Mouse (Mus musculus) limb, embryonic 10.5 days (tissue): ENCODE measurements around the gene Evi5. TPM values are rescaled to one million over a fixed set of nuclear protein-coding genes. Genes with fewer than 3 reads are reported as not detected.
"Not testable (repeated sequence)": the region's sequence is repeated elsewhere in the genome, so short reads cannot be mapped to it uniquely, and the experiment has no call there.

Experiments
- DNase-seq: peaks from one replicate; pipeline ENCODE4 v3.0.0-alpha.2; 2017; ENCODE audit warnings: low spot score
- H3K27ac ChIP-seq: fragments of 300-500 bp; sonication (generic); 2 replicates; pipeline ENCODE4 v1.5.1; 2016; ENCODE audit warnings: mild to moderate bottlenecking
- H3K27me3 ChIP-seq: fragments of 300-500 bp; sonication (generic); 2 replicates; pipeline ENCODE4 v1.6.1; 2016; ENCODE audit warnings: low read depth, mild to moderate bottlenecking; ENCODE audit not compliant: poor library complexity, severe bottlenecking
- H3K36me3 ChIP-seq: fragments of 300-500 bp; sonication (generic); 2 replicates; pipeline ENCODE4 v1.6.1; 2016; ENCODE audit warnings: mild to moderate bottlenecking, moderate library complexity
- H3K4me1 ChIP-seq: fragments of 300-500 bp; sonication (generic); 2 replicates; pipeline ENCODE4 v1.6.1; 2016
- H3K4me3 ChIP-seq: fragments of 300-500 bp; sonication (generic); 2 replicates; pipeline ENCODE4 v1.5.1; 2016; ENCODE audit warnings: mild to moderate bottlenecking, moderate library complexity
- H3K9me3 ChIP-seq: fragments of 300-500 bp; sonication (generic); replicated peaks from 2 replicates; pipeline ENCODE4 v1.6.1; 2016; ENCODE audit warnings: mild to moderate bottlenecking
- WGBS: fragments of 180-500 bp; shearing (Covaris S2); methylation state at CpG from one replicate; pipeline ENCODE4 v1.1.7; 2016; 5-methylcytosine and 5-hydroxymethylcytosine counted together
- polyA plus RNA-seq: library from polyadenylated mRNA; unstranded; fragments of >200 nt; fragmentation: Nextera tagmentation; extraction: Ambion mirVana; gene quantifications from 2 replicates; pipeline ENCODE4 v1.2.1, GENCODE M21; 2016

The Evi5 gene
- polyA plus RNA-seq, 1 experiment from 2014 or later, result 61.8 TPM

GRCm38 (mm10) chr5:107896265-107896664 lies 21.4 kb upstream of the Evi5 start:
- Histone ChIP-seq H3K27me3 (no peaks in the 10 kb centered on the region), H3K9me3 (no peaks in the 10 kb centered on the region)
- 76% methylated on average over 1 of the region's 1 CpGs for WGBS

GRCm38 (mm10) chr5:107894676-107895075 lies 19.8 kb upstream of the Evi5 start:
- no peak overlapping the region for H3K4me3 ChIP-seq
- H3K27ac ChIP-seq, result no peak overlapping the region
- WGBS, result 75% methylated on average over 7 of the region's 7 CpGs
- H3K36me3 ChIP-seq, result no peaks in the 10 kb centered on the region
- no peaks in the 10 kb centered on the region for H3K27me3 ChIP-seq
- DNase-seq, result no peak
- H3K4me1 ChIP-seq, result no peaks in the 10 kb centered on the region
- H3K9me3 ChIP-seq, result no peaks in the 10 kb centered on the region

More at GRCm38 (mm10) chr5:107896265-107896664, 21.4 kb upstream of the Evi5 start:
- no peak for DNase-seq
- Histone ChIP-seq H3K4me1 (no peaks in the 10 kb centered on the region), H3K27ac (no peak overlapping the region), H3K36me3 (no peaks in the 10 kb centered on the region), H3K4me3 (no peak overlapping the region)

GRCm38 (mm10) chr5:107891515-107891914 lies 16.6 kb upstream of the Evi5 start:
- DNase-seq, H3K27me3 ChIP-seq, H3K27ac ChIP-seq, H3K4me3 ChIP-seq, H3K4me1 ChIP-seq, H3K9me3 ChIP-seq, H3K36me3 ChIP-seq: not testable (repeated sequence)
- 67% methylated on average over 1 of the region's 1 CpGs for WGBS

GRCm38 (mm10) chr5:107889994-107890888 lies 15.3 kb upstream of the Evi5 start:
- 62% methylated on average over 9 of the region's 9 CpGs for WGBS

GRCm38 (mm10) chr5:107880710-107881109 lies 5.8 kb upstream of the Evi5 start:
- no peaks in the 10 kb centered on the region for H3K36me3 ChIP-seq
- H3K4me1 ChIP-seq, result no peaks in the 10 kb centered on the region
- H3K9me3 ChIP-seq, result no peaks in the 10 kb centered on the region
- DNase-seq, result no peak
- WGBS, result 85% methylated on average over 5 of the region's 5 CpGs
- H3K27me3 ChIP-seq, result no peaks in the 10 kb centered on the region
- no peak overlapping the region for H3K4me3 ChIP-seq
- no peak overlapping the region for H3K27ac ChIP-seq

More at GRCm38 (mm10) chr5:107889994-107890888, 15.3 kb upstream of the Evi5 start:
- Histone ChIP-seq H3K36me3 (no peaks in the 10 kb centered on the region), H3K27ac (no peak overlapping the region), H3K9me3 (no peaks in the 10 kb centered on the region), H3K4me3 (no peak overlapping the region), H3K27me3 (no peaks in the 10 kb centered on the region), H3K4me1 (no peaks in the 10 kb centered on the region)
- DNase-seq, result no peak

GRCm38 (mm10) chr5:107877053-107877452 lies 2.1 kb upstream of the Evi5 start:
- WGBS, result 86% methylated on average over 1 of the region's 1 CpGs
- H3K27me3 ChIP-seq, result no peaks in the 10 kb centered on the region
- no peak overlapping the region for H3K4me3 ChIP-seq
- no peaks in the 10 kb centered on the region for H3K36me3 ChIP-seq
- no peaks in the 10 kb centered on the region for H3K9me3 ChIP-seq
- DNase-seq, result no peak
- no peak overlapping the region for H3K27ac ChIP-seq
- H3K4me1 ChIP-seq, result no peaks in the 10 kb centered on the region; the same call in 1 of the 2 replicates

GRCm38 (mm10) chr5:107875261-107875611 lies 329 bp upstream of the Evi5 start:
- Histone ChIP-seq H3K27ac (no peak overlapping the region), H3K4me1 (no peaks in the 10 kb centered on the region; the same call in 1 of the 2 replicates), H3K27me3 (peaks cover 4% of the 10 kb centered on the region), H3K4me3 (no peak overlapping the region), H3K36me3 (no peaks in the 10 kb centered on the region), H3K9me3 (no peaks in the 10 kb centered on the region)
- no peak for DNase-seq

- H3K27ac ChIP-seq, result no peak overlapping the region
- no peak overlapping the region for H3K4me3 ChIP-seq
- no peaks in the 10 kb centered on the region for H3K9me3 ChIP-seq
- no peaks in the 10 kb centered on the region; the same call in 1 of the 2 replicates for H3K4me1 ChIP-seq
- H3K36me3 ChIP-seq, result no peaks in the 10 kb centered on the region
- DNase-seq, result no peak
- H3K27me3 ChIP-seq, result peaks cover 4% of the 10 kb centered on the region
- 61% methylated on average over 7 of the region's 7 CpGs for WGBS
Measured at GRCm38 (mm10) chr5:107873886-107874302, 1.0 kb downstream of the Evi5 start.

GRCm38 (mm10) chr5:107873330-107873729 lies 1.6 kb downstream of the Evi5 start:
- DNase-seq, result no peak
- H3K36me3 ChIP-seq, result no peaks in the 10 kb centered on the region
- H3K27ac ChIP-seq, result no peak overlapping the region
- WGBS, result 91% methylated on average over 6 of the region's 6 CpGs
- no peaks in the 10 kb centered on the region; the same call in 1 of the 2 replicates for H3K4me1 ChIP-seq
- no peaks in the 10 kb centered on the region for H3K9me3 ChIP-seq
- H3K4me3 ChIP-seq, result no peak overlapping the region
- peaks cover 4% of the 10 kb centered on the region for H3K27me3 ChIP-seq

GRCm38 (mm10) chr5:107869701-107870100 lies 5.2 kb downstream of the Evi5 start:
- Histone ChIP-seq H3K27ac (no peak overlapping the region), H3K9me3 (no peaks in the 10 kb centered on the region), H3K4me1 (peaks cover 10% of the 10 kb centered on the region; the same call in 1 of the 2 replicates), H3K36me3 (no peaks in the 10 kb centered on the region), H3K4me3 (no peak overlapping the region; the same call in 1 of the 2 replicates), H3K27me3 (peaks cover 4% of the 10 kb centered on the region)
- WGBS, result 65% methylated on average over 2 of the region's 2 CpGs
- no peak for DNase-seq

GRCm38 (mm10) chr5:107868905-107869424 lies 5.9 kb downstream of the Evi5 start:
- Histone ChIP-seq H3K9me3 (no peaks in the 10 kb centered on the region), H3K36me3 (no peaks in the 10 kb centered on the region), H3K4me1 (peaks cover 10% of the 10 kb centered on the region; the same call in 1 of the 2 replicates), H3K27ac (peak overlapping the region; percentile 98), H3K27me3 (peaks cover 4% of the 10 kb centered on the region), H3K4me3 (peak overlapping the region; percentile 92)
- peak; percentile 95 for DNase-seq
- WGBS, result under 1% methylated on average over 58 of the region's 58 CpGs

GRCm38 (mm10) chr5:107867970-107868904 lies 6.7 kb downstream of the Evi5 start:
- WGBS, result under 1% methylated on average over 82 of the region's 82 CpGs
- peak; percentile 77 for DNase-seq
- H3K4me3 ChIP-seq, result peak overlapping the region; percentile 92

More at GRCm38 (mm10) chr5:107867970-107868904, 6.7 kb downstream of the Evi5 start:
- Histone ChIP-seq H3K27me3 (peaks cover 4% of the 10 kb centered on the region), H3K4me1 (peaks cover 10% of the 10 kb centered on the region; the same call in 1 of the 2 replicates), H3K36me3 (no peaks in the 10 kb centered on the region), H3K9me3 (no peaks in the 10 kb centered on the region), H3K27ac (peak overlapping the region; percentile 98)
